Mouse (Mus musculus) forebrain, postnatal 0 days (tissue): ENCODE data around the gene Kansl2. TPM values are rescaled to one million over a fixed set of nuclear protein-coding genes. Genes with fewer than 3 reads are reported as not detected.

Experiments
- ATAC-seq: fragments of 200-750 bp; cut with Nextera tagmentation; 2 replicates; pipeline ENCODE4 v1.8.0; 2017; ENCODE audit warnings: mild to moderate bottlenecking, moderate library complexity
- DNase-seq: peaks from one replicate; pipeline ENCODE4 v3.0.0-alpha.2; 2015
- H3K27ac ChIP-seq: fragments of 300-500 bp; sonication (generic); 2 replicates; pipeline ENCODE4 v1.5.1; 2014; ENCODE audit warnings: low read depth, mild to moderate bottlenecking, antibody characterized with exemption, low read length, moderate library complexity, mixed read lengths
- H3K27me3 ChIP-seq: fragments of 300-500 bp; sonication (generic); 2 replicates; pipeline ENCODE4 v1.6.1; 2014; ENCODE audit warnings: mild to moderate bottlenecking, low read length, mixed read lengths; ENCODE audit not compliant: insufficient read depth
- H3K36me3 ChIP-seq: fragments of 300-500 bp; sonication (generic); 2 replicates; pipeline ENCODE4 v1.6.1; 2014; ENCODE audit warnings: mild to moderate bottlenecking, moderate library complexity; ENCODE audit not compliant: insufficient read depth
- H3K4me1 ChIP-seq: fragments of 300-500 bp; sonication (generic); 2 replicates; pipeline ENCODE4 v1.6.1; 2014; ENCODE audit warnings: antibody characterized with exemption; ENCODE audit not compliant: insufficient read depth
- H3K4me2 ChIP-seq: fragments of 300-500 bp; sonication (generic); 2 replicates; pipeline ENCODE4 v1.6.1; 2014; ENCODE audit warnings: low read depth, mild to moderate bottlenecking, moderate library complexity
- H3K4me3 ChIP-seq: fragments of 300-500 bp; sonication (generic); 2 replicates; pipeline ENCODE4 v1.5.1; 2014; ENCODE audit warnings: low read depth, low read length, mixed read lengths
- H3K9ac ChIP-seq: fragments of 300-500 bp; sonication (generic); 2 replicates; pipeline ENCODE4 v1.6.1; 2014; ENCODE audit warnings: mild to moderate bottlenecking
- H3K9me3 ChIP-seq: fragments of 300-500 bp; sonication (generic); 2 replicates; pipeline ENCODE4 v1.6.1; 2016; ENCODE audit warnings: low read length
- CTCF ChIP-seq: sonication (generic); IDR thresholded peaks from 2 replicates; pipeline ENCODE4 v1.5.1; 2016; ENCODE audit warnings: antibody characterized with exemption, control low read depth, low read depth
- WGBS: fragments of 180-500 bp; shearing (Covaris S2); extraction: QIAGEN DNeasy Blood & Tissue Kit; methylation state at CpG from one replicate; pipeline ENCODE4 v1.1.7; 2014; 5-methylcytosine and 5-hydroxymethylcytosine counted together
- polyA plus RNA-seq: library from polyadenylated mRNA; unstranded; fragments of >200 nt; fragmentation: Nextera tagmentation; extraction: Ambion mirVana; gene quantifications from 2 replicates; pipeline ENCODE4 v1.2.1, GENCODE M21; 2015
- total RNA-seq: library from RNA; depleted of rRNA; stranded (reverse); fragments of >200 nt; gene quantifications from 2 replicates; pipeline ENCODE4 v1.2.3, GENCODE M21; 2014

Gene Kansl2
- total and polyA plus RNA-seq, 2 experiments from 2014 or later, result 74.1 to 109 TPM

- peaks cover 14% of the 10 kb centered on the region for H3K36me3 ChIP-seq
- H3K4me3 ChIP-seq, result no peak overlapping the region
- TF ChIP-seq CTCF, result no peak
- H3K4me1 ChIP-seq, result 0 out of 2 replicates have a peak, but pooled peaks cover 3% of the 10 kb centered on the region
- no peaks in the 10 kb centered on the region for H3K9me3 ChIP-seq
- ATAC-seq, result no peak
- H3K4me2 ChIP-seq, result no peak overlapping the region
- DNase-seq, result no peak
- WGBS, result 91% methylated on average over 8 of the region's 8 CpGs
- no peak overlapping the region for H3K27ac ChIP-seq
- H3K27me3 ChIP-seq, result no peaks in the 10 kb centered on the region
- no peak overlapping the region for H3K9ac ChIP-seq
Measured at GRCm38 (mm10) chr15:98536828-98537510, 2.9 kb upstream of the Kansl2 start.

GRCm38 (mm10) chr15:98535921-98536320 lies 1.9 kb upstream of the Kansl2 start:
- Histone ChIP-seq H3K4me1 (0 out of 2 replicates have a peak, but pooled peaks cover 3% of the 10 kb centered on the region), H3K27ac (no peak overlapping the region), H3K9ac (no peak overlapping the region), H3K36me3 (peaks cover 7% of the 10 kb centered on the region), H3K4me3 (no peak overlapping the region), H3K4me2 (no peak overlapping the region), H3K9me3 (no peaks in the 10 kb centered on the region), H3K27me3 (no peaks in the 10 kb centered on the region)
- no peak for TF ChIP-seq CTCF
- ATAC-seq (no peak), DNase-seq (no peak)
- 85% methylated on average over 4 of the region's 4 CpGs for WGBS

GRCm38 (mm10) chr15:98533035-98533531 lies 981 bp downstream of the Kansl2 start:
- Histone ChIP-seq H3K27ac (peak overlapping the region; percentile 99), H3K9ac (peak overlapping the region; percentile 97), H3K4me3 (peak overlapping the region; percentile 87), H3K36me3 (peaks cover 18% of the 10 kb centered on the region), H3K9me3 (no peaks in the 10 kb centered on the region), H3K27me3 (no peaks in the 10 kb centered on the region), H3K4me1 (0 out of 2 replicates have a peak, but pooled peaks cover 3% of the 10 kb centered on the region), H3K4me2 (peak overlapping the region; percentile 76)
- DNase-seq (peak; percentile 30), ATAC-seq (no peak)
- no peak for TF ChIP-seq CTCF
- under 1% methylated on average over 18 of the region's 18 CpGs for WGBS

GRCm38 (mm10) chr15:98532281-98532680 lies 1.8 kb downstream of the Kansl2 start:
- Histone ChIP-seq H3K27ac (no peak overlapping the region), H3K4me1 (0 out of 2 replicates have a peak, but pooled peaks cover 3% of the 10 kb centered on the region), H3K4me2 (peak overlapping the region; percentile 76), H3K9me3 (no peaks in the 10 kb centered on the region), H3K27me3 (no peaks in the 10 kb centered on the region), H3K36me3 (peaks cover 26% of the 10 kb centered on the region), H3K4me3 (peak overlapping the region; percentile 87), H3K9ac (peak overlapping the region; percentile 97)
- ATAC-seq (no peak), DNase-seq (no peak)
- no peak for TF ChIP-seq CTCF
- 30% methylated on average over 5 of the region's 5 CpGs for WGBS

GRCm38 (mm10) chr15:98528066-98528563 lies 5.9 kb downstream of the Kansl2 start:
- H3K27ac ChIP-seq, result no peak overlapping the region
- 87% methylated on average over 5 of the region's 5 CpGs for WGBS
- no peak for ATAC-seq

GRCm38 (mm10) chr15:98527056-98527771 lies 6.8 kb downstream of the Kansl2 start:
- 95% methylated on average over 5 of the region's 5 CpGs for WGBS
- H3K4me3 ChIP-seq, result no peak overlapping the region
- 0 out of 2 replicates have a peak, but pooled peaks cover 1% of the 10 kb centered on the region for H3K4me1 ChIP-seq
- no peak overlapping the region for H3K27ac ChIP-seq
- H3K27me3 ChIP-seq, result no peaks in the 10 kb centered on the region
- H3K9ac ChIP-seq, result no peak overlapping the region
- DNase-seq (no peak), ATAC-seq (no peak)
- H3K9me3 ChIP-seq, result no peaks in the 10 kb centered on the region
- H3K4me2 ChIP-seq, result no peak overlapping the region
- TF ChIP-seq CTCF, result no peak
- H3K36me3 ChIP-seq, result peaks cover 59% of the 10 kb centered on the region

More at GRCm38 (mm10) chr15:98528066-98528563, 5.9 kb downstream of the Kansl2 start:
- H3K9me3 ChIP-seq, result no peaks in the 10 kb centered on the region
- 0 out of 2 replicates have a peak, but pooled peaks cover 3% of the 10 kb centered on the region for H3K4me1 ChIP-seq
- no peak overlapping the region for H3K9ac ChIP-seq
- H3K4me3 ChIP-seq, result no peak overlapping the region
- H3K4me2 ChIP-seq, result no peak overlapping the region
- H3K27me3 ChIP-seq, result no peaks in the 10 kb centered on the region
- no peak for DNase-seq
- TF ChIP-seq CTCF, result no peak
- peaks cover 50% of the 10 kb centered on the region for H3K36me3 ChIP-seq
